Mouse (Mus musculus): ENCODE data around the gene Sds.

Gene Sds

DNA sequence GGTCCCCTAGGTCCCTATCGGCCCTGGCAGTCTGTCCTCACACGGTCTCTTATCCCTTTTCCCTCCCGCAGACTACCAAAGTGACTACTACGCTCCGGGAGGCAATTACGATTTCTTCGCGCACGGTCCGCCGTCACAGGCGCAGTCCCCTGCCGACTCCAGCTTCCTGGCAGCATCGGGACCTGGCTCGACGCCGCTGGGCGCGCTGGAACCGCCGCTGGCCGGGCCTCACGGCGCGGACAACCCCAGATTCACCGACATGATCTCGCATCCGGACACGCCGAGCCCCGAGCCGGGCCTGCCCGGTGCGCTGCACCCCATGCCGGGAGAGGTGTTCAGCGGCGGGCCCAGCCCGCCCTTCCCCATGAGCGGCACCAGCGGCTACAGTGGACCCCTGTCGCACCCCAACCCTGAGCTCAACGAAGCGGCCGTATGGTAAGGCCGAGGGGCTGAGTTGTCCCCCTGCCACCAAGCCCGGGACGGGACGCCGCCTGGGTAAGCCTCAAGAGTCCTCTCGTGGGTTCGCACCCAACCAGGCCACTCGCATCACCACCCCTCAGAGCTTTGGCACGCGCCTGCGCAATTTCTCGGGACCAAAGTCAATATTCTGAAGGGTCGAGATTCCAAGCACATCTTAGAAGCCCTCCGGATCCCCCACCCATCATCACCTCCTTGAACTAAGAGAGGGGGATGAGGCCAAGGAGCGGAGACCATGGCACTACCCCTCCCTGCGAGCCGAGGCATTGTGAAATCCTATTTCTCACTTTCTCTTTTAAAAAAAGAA is 36.2 kb upstream of the Sds start:
- no peak for DNase-seq (ENCODE audit: low read depth, low spot score)

GRCm38 (mm10) chr5:120440733-120441132 is 35.6 kb upstream of the Sds start:
- peak; percentile 79 for DNase-seq (ENCODE audit: low read depth, low spot score)

GRCm38 (mm10) chr5:120447305-120447704 is 29.0 kb upstream of the Sds start:
- DNase-seq (ENCODE audit: low read depth, low spot score) = no peak

- DNase-seq (ENCODE audit: low read depth, low spot score) = no peak
Measured at GRCm38 (mm10) chr5:120454756-120455337, 21.5 kb upstream of the Sds start.

DNA sequence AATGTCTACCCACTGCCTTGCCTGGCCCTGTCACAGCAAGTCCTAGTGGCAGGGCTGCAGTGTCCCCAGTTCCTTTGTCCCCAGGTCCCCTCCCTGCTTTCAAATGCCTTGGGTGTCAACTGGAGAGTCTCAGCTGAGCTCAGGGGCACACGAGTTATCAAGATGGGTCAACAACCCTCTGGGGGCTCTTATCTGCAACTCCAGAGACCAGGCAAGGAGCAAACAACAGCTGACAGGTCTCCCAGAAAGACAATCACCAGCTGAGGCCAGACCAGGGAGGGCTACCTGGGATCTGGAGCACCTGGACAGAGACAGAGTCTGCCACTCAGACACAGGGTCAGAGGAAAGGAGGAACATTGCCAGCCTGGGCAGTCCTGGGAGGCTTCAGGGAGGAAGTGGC is 20.1 kb upstream of the Sds start:
- DNase-seq (ENCODE audit: low read depth, low spot score) = no peak

GRCm38 (mm10) chr5:120456841-120457554 is 19.3 kb upstream of the Sds start:
- DNase-seq (ENCODE audit: low read depth, low spot score) = no peak

- DNase-seq (ENCODE audit: low read depth, low spot score) = peak; percentile 81
Measured at GRCm38 (mm10) chr5:120457628-120458027, 18.7 kb upstream of the Sds start.

DNA sequence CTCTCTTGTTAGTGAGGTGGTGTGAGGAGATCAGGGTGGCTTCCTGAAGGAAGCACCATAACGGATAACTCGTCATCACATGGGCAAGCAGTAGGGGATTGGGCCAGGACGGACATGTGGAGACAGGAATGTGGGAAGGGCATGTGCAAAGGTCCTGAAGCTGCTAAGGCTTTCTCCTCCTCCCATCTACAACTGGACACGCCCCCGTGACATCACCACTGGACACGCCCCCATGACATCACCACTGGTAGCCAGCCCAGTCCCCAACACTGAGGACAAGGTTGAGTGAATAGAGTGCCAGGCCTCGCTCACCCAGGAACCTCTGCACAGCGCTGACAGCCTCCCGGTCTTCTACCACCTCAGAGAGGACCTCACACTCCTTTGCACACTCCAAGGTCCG is 17.2 kb upstream of the Sds start:
- no peak for DNase-seq (ENCODE audit: low read depth, low spot score)

- no peak for DNase-seq (ENCODE audit: low read depth, low spot score)
Measured at GRCm38 (mm10) chr5:120461902-120462301, 14.4 kb upstream of the Sds start.

GRCm38 (mm10) chr5:120464321-120464720 is 12.0 kb upstream of the Sds start:
- DNase-seq (ENCODE audit: low read depth, low spot score) = no peak

- no peak for DNase-seq (ENCODE audit: low read depth, low spot score)
Measured at GRCm38 (mm10) chr5:120465062-120465461, 11.3 kb upstream of the Sds start.

DNA sequence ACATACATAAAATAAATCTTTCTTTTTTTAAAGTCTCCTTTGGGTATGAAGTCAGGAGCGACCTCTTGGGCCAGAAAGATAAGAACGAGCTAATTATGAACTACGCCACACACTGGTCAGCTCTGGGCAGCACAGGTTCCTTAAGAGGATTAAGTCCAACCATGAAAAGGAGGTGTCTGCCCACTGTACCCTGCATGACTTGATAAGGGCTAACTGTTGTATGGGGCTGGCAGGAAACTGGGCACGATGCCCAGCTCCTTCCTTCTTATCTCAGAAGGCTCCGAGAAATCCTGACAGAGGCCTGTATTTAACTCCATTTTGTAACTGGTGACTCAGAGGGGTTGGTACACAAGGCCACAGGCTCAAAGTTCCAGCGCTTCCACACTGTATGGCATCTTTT is 10.5 kb upstream of the Sds start:
- DNase-seq (ENCODE audit: low read depth, low spot score) = no peak

- DNase-seq (ENCODE audit: low read depth, low spot score) = no peak
Measured at GRCm38 (mm10) chr5:120467026-120467425, 9.3 kb upstream of the Sds start.

GRCm38 (mm10) chr5:120468336-120468735 is 8.0 kb upstream of the Sds start:
- no peak for DNase-seq (ENCODE audit: low read depth, low spot score)

GRCm38 (mm10) chr5:120468830-120469229 is 7.5 kb upstream of the Sds start:
- no peak for DNase-seq (ENCODE audit: low read depth, low spot score)

GRCm38 (mm10) chr5:120471538-120471937 is 4.8 kb upstream of the Sds start:
- no peak for DNase-seq (ENCODE audit: low read depth, low spot score)

GRCm38 (mm10) chr5:120472770-120473169 is 3.6 kb upstream of the Sds start, which contains the start of gene Sdsl:
TSS of gene Sdsl (minus strand) at chr5:120472810.
- DNase-seq (ENCODE audit: low read depth, low spot score) = no peak

- DNase-seq (ENCODE audit: low read depth, low spot score) = no peak
Measured at GRCm38 (mm10) chr5:120473361-120473760, 3.0 kb upstream of the Sds start.

DNA sequence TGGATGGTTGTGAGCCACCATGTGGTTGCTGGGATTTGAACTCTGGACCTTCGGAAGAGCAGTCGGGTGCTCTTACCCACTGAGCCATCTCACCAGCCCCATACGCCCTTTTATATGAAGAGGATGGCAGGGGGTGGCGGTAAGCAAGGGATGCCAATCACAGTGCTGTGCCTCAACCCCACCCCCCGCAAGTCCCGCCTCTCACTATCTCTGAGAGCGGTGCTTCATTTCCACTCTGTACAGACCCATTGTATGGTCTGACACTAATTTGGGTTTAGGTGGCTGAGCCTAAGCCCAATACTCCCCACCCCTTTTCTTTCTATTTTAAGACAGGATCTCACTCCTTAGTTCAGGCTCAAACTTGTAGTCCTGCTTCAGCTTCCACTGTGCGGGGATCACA is 465 bp upstream of the Sds start:
- DNase-seq (ENCODE audit: low read depth, low spot score) = no peak

GRCm38 (mm10) chr5:120477993-120478392 is 1.7 kb downstream of the Sds start:
- no peak for DNase-seq (ENCODE audit: low read depth, low spot score)

GRCm38 (mm10) chr5:120479538-120479937 is 3.2 kb downstream of the Sds start:
- no peak for DNase-seq (ENCODE audit: low read depth, low spot score)

- DNase-seq (ENCODE audit: low read depth, low spot score) = no peak
Measured at GRCm38 (mm10) chr5:120481205-120481604, 4.9 kb downstream of the Sds start.

GRCm38 (mm10) chr5:120483399-120483798 is 7.1 kb downstream of the Sds start:
- DNase-seq (ENCODE audit: low read depth, low spot score) = no peak
